Mouse (Mus musculus): ENCODE measurements around the gene Rhoh. TPM values are rescaled to one million over a fixed set of nuclear protein-coding genes. Genes with fewer than 3 reads are reported as not detected.

Rhoh gene
- polyA plus RNA-seq, 2 experiments, result 0.79 to 1.0 TPM

DNA sequence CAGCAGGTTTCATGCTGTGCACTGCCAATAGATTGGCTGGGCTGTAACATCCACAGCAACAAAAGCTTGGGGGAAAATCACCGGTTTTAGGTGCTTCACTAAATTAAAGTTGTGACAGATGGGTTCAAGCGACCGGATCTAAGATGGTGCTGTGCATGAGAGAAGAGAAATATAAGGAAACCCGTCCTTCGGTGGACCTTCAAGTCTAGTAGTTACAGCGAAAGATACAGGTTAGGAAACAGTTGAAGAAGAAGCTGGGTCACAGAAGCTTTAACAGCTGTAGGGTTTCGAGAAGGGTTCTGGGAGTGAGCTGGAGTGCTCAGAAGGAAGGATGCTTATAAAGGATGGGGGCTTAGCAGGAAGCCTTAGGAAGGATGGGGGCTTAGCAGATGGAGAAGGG lies 3.5 kb downstream of the Rhoh start:
- Histone ChIP-seq H3K4me3 (ENCODE audit: insufficient read depth in 1 of 2, low read depth in 2 of 2, low read length in 2 of 2) (peak overlapping the region; percentile 19 to 31), H3K27me3 (ENCODE audit: control insufficient read depth, insufficient read depth, low read length) (no peaks in the 10 kb centered on the region), H3K9ac (replicated peaks) (no peak overlapping the region), H3K9me3 (ENCODE audit: control insufficient read depth, low read length) (no peaks in the 10 kb centered on the region), H3K4me1 (replicated peaks; ENCODE audit: control insufficient read depth in 2 of 2, insufficient read depth in 2 of 2, low read length in 1 of 2) (peaks cover 0 to 7% of the 10 kb centered on the region in 2 experiments; a peak in 1 of 4 replicates), H3K4me2 (ENCODE audit: low read depth) (peak overlapping the region; percentile 42), H3K27ac (no peak overlapping the region), H3K36me3 (replicated peaks; ENCODE audit: control insufficient read depth, insufficient read depth, low read depth) (no peaks in the 10 kb centered on the region)
- DNase-seq (ENCODE audit: low read depth in 3 of 3, low spot score in 3 of 3) (no peak), ATAC-seq (ENCODE audit: insufficient read depth) (no peak)
- 61% methylated on average over 7 of the region's 7 CpGs for WGBS (ENCODE audit: insufficient replicate concordance)
- TF ChIP-seq EP300 (IDR thresholded peaks at IDR 0.05; ENCODE audit: low read depth), result no peak

DNA sequence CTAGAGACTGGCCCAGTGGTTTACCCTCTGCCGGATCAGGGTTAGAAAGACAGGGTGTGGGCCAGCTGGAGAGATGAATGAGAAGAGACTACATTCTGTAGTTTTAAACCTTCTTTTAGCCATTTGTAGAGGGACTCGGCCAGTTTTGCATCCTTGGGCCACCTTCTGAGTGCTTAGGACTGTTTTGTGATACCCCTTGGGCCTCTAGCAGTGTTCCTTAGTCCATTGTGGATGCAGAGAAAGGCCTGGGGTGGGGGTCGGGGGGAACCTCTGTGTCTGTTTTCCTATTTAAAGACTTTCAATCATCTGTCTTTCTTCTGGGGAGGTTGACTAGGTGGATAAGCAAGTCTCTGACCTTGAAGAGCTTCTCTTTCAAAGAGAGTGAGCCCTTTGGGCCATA lies 3.9 kb downstream of the Rhoh start:
- Histone ChIP-seq H3K36me3 (replicated peaks; ENCODE audit: control insufficient read depth, insufficient read depth, low read depth) (no peaks in the 10 kb centered on the region), H3K4me3 (ENCODE audit: insufficient read depth in 1 of 2, low read depth in 2 of 2, low read length in 2 of 2) (no peak overlapping the region), H3K9ac (replicated peaks) (no peak overlapping the region; the same call in 1 of the 2 replicates), H3K4me1 (replicated peaks; ENCODE audit: control insufficient read depth in 2 of 2, insufficient read depth in 2 of 2, low read length in 1 of 2) (peaks cover 0 to 7% of the 10 kb centered on the region in 2 experiments; a peak in 1 of 4 replicates), H3K27me3 (ENCODE audit: control insufficient read depth, insufficient read depth, low read length) (no peaks in the 10 kb centered on the region), H3K27ac (no peak overlapping the region), H3K9me3 (ENCODE audit: control insufficient read depth, low read length) (no peaks in the 10 kb centered on the region), H3K4me2 (ENCODE audit: low read depth) (peak overlapping the region; percentile 24)
- DNase-seq (ENCODE audit: low read depth in 3 of 3, low spot score in 3 of 3), result no peak
- TF ChIP-seq CTCF (IDR thresholded peaks at IDR 0.05; ENCODE audit: low read depth), result no peak
- no peak for TF ChIP-seq EP300 (IDR thresholded peaks at IDR 0.05; ENCODE audit: low read depth)
- no peak for ATAC-seq (ENCODE audit: insufficient read depth)
- 48% methylated on average over 3 of the region's 3 CpGs for WGBS (ENCODE audit: insufficient replicate concordance)

DNA sequence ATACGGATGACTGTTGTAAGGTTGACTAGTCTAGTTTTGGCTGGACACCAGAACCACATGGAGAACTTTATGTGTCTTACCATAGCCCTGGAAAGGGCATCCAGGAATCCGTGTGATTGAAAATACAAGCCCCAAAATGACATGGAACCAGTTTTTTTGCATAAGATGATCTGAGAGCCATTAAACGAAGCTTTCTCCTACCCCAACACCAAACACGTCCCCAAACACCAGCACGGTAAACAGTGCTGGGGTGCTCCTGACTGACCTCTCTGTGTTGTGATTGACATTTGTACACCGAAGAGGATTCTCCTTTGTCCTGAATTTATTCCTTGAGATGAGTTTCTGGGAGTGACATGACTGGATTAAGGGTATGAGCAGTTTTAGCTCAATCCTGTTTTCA lies 5.6 kb downstream of the Rhoh start:
- no peak for ATAC-seq (ENCODE audit: insufficient read depth)
- TF ChIP-seq CTCF (IDR thresholded peaks at IDR 0.05; ENCODE audit: low read depth), result no peak
- no peak for TF ChIP-seq EP300 (IDR thresholded peaks at IDR 0.05; ENCODE audit: low read depth)
- H3K27ac ChIP-seq, result no peak overlapping the region
- H3K4me1 ChIP-seq (replicated peaks; ENCODE audit: control insufficient read depth in 2 of 2, insufficient read depth in 2 of 2, low read length in 1 of 2), result peaks cover 0 to 4% of the 10 kb centered on the region in 2 experiments; a peak in 1 of 4 replicates
- no peak for DNase-seq (ENCODE audit: low read depth in 3 of 3, low spot score in 3 of 3)
- H3K9ac ChIP-seq (replicated peaks), result no peak overlapping the region
- H3K4me3 ChIP-seq (ENCODE audit: insufficient read depth in 1 of 2, low read depth in 2 of 2, low read length in 2 of 2), result no peak overlapping the region
- 63% methylated on average over 6 of the region's 6 CpGs for WGBS (ENCODE audit: insufficient replicate concordance)
- no peaks in the 10 kb centered on the region for H3K27me3 ChIP-seq (ENCODE audit: control insufficient read depth, insufficient read depth, low read length)
- H3K36me3 ChIP-seq (replicated peaks; ENCODE audit: control insufficient read depth, insufficient read depth, low read depth), result no peaks in the 10 kb centered on the region
- no peaks in the 10 kb centered on the region for H3K9me3 ChIP-seq (ENCODE audit: control insufficient read depth, low read length)
- no peak overlapping the region for H3K4me2 ChIP-seq (ENCODE audit: low read depth)

DNA sequence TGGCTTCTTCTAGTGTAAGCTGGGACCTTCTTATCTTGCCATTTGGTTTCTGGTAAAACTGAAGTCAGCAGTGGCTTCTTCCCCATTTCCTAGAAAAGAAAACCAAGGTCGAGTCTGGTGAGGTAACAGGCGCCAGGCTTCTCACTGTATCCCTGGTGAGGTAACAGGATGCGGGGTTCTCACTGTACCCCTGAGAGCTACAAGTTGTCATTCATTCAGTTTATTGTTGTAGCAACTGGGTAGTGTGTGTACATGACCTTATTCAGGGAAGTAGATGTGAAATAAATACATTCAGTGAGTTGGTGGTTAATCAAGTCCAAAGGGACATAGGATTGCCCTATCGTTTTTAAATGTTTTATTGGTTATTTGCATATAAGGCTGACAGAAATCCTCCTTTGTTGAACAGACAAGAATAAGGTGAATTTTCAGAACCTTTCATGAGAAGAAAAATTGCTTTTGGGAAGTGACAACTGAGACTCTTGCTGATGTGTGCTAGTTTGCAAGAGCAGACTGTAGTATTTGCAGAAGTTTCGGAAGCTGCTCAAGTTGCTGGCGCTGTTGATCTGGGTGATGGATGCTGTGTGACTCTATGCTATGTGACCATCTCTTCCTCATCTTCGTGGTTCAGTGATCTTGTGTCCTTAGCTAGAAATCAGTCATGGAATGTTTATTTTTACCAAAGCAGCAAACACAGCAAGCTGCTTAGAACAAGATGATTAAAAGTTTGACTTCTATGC lies 6.5 kb downstream of the Rhoh start:
- no peak overlapping the region for H3K27ac ChIP-seq
- peaks cover 0 to 4% of the 10 kb centered on the region in 2 experiments; a peak in 1 of 4 replicates for H3K4me1 ChIP-seq (replicated peaks; ENCODE audit: control insufficient read depth in 2 of 2, insufficient read depth in 2 of 2, low read length in 1 of 2)
- H3K36me3 ChIP-seq (replicated peaks; ENCODE audit: control insufficient read depth, insufficient read depth, low read depth), result no peaks in the 10 kb centered on the region
- no peak for TF ChIP-seq CTCF (IDR thresholded peaks at IDR 0.05; ENCODE audit: low read depth)
- TF ChIP-seq EP300 (IDR thresholded peaks at IDR 0.05; ENCODE audit: low read depth), result no peak
- H3K9ac ChIP-seq (replicated peaks), result no peak overlapping the region
- 29% methylated on average over 7 of the region's 7 CpGs for WGBS (ENCODE audit: insufficient replicate concordance)
- DNase-seq (ENCODE audit: low read depth in 3 of 3, low spot score in 3 of 3) (no peak), ATAC-seq (ENCODE audit: insufficient read depth) (no peak)
- no peaks in the 10 kb centered on the region for H3K9me3 ChIP-seq (ENCODE audit: control insufficient read depth, low read length)
- H3K4me3 ChIP-seq (ENCODE audit: insufficient read depth in 1 of 2, low read depth in 2 of 2, low read length in 2 of 2), result no peak overlapping the region
- H3K4me2 ChIP-seq (ENCODE audit: low read depth), result no peak overlapping the region
- no peaks in the 10 kb centered on the region for H3K27me3 ChIP-seq (ENCODE audit: control insufficient read depth, insufficient read depth, low read length)

DNA sequence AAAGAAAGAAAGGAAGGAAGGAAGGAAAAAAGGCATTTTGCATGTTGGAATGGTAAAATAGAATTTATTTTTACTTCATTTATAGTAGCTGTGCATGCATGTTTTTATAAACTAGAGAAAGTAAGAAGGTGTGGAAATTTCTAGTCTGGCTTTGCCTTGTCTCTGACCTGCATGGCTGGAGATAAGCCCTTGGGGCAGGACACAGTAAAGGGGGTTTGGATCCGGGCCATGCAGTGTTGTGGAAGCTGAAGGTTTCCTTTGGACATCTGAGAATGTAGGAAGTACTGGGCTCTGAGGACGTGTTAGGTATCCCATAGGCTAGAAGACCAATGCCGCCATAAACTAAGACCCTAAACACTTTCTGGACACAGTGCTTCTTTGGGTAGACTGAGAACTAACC lies 7.4 kb downstream of the Rhoh start:
- no peaks in the 10 kb centered on the region; a peak in 1 of 4 replicates for H3K4me1 ChIP-seq (replicated peaks; ENCODE audit: control insufficient read depth in 2 of 2, insufficient read depth in 2 of 2, low read length in 1 of 2)
- TF ChIP-seq CTCF (IDR thresholded peaks at IDR 0.05; ENCODE audit: low read depth) (no peak), EP300 (IDR thresholded peaks at IDR 0.05; ENCODE audit: low read depth) (no peak)
- no peak overlapping the region for H3K9ac ChIP-seq (replicated peaks)
- H3K4me2 ChIP-seq (ENCODE audit: low read depth), result no peak overlapping the region
- H3K9me3 ChIP-seq (ENCODE audit: control insufficient read depth, low read length), result no peaks in the 10 kb centered on the region
- H3K27me3 ChIP-seq (ENCODE audit: control insufficient read depth, insufficient read depth, low read length), result no peaks in the 10 kb centered on the region
- DNase-seq (ENCODE audit: low read depth in 3 of 3, low spot score in 3 of 3) (no peak), ATAC-seq (ENCODE audit: insufficient read depth) (no peak)
- no peak overlapping the region for H3K27ac ChIP-seq
- no peak overlapping the region for H3K4me3 ChIP-seq (ENCODE audit: insufficient read depth in 1 of 2, low read depth in 2 of 2, low read length in 2 of 2)
- 22% methylated on average over 3 of the region's 3 CpGs for WGBS (ENCODE audit: insufficient replicate concordance)
- H3K36me3 ChIP-seq (replicated peaks; ENCODE audit: control insufficient read depth, insufficient read depth, low read depth), result no peaks in the 10 kb centered on the region

All from liver, embryonic 14.5 days (tissue).